Mouse (Mus musculus): ENCODE measurements around the gene Anapc2.

Anapc2 gene

DNA sequence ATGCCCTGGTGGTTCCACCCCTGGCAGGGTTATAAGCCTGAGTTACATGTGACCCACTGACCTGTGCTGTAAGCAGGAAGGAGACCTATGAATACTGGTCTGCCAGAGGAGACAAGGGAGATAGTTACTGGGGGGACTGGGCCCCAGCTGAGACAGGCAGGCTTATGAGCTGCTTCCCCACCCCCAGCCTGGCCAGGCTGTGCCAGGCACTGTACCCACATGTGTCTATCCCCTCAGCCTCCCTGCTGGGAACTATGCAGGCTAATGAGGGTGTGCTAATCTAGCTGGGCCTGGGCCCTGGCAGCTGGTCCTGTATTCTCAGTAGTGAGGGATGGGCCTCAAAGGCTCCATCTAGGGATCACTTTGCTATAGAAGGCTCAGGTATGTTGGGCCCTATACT lies 5.0 kb upstream of the Anapc2 start:
- no peak for DNase-seq (ENCODE audit: low read depth in 2 of 2, low spot score in 2 of 2)

DNA sequence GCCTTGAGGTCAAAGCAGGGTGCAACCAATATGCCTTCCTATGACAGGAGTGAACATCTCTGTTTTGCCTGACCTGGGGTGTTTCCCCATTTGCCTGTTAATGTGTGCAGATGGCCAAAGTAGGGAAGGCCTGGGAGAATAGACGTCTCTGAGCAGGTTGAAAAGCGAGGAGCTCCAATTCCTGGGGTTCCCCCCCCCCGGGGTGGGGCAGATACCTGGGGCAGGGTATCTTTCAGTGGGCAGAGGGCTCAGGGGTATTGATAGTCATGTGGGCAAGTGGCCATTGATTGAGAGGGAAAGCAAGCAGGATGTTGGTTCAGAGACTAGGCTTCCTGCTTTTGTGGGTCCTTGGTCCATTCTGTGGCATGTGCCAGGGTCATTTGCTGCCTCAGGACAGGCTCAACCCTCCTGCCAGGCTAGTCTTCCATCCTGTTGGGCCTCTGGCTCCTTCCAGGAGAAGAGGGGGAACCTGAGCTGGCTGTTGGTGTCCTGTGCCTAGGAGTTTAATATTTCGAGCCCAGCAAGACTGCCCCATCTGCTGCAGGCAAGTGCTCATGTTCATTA lies 4.5 kb upstream of the Anapc2 start:
- no peak for DNase-seq (ENCODE audit: low read depth in 2 of 2, low spot score in 2 of 2)

DNA sequence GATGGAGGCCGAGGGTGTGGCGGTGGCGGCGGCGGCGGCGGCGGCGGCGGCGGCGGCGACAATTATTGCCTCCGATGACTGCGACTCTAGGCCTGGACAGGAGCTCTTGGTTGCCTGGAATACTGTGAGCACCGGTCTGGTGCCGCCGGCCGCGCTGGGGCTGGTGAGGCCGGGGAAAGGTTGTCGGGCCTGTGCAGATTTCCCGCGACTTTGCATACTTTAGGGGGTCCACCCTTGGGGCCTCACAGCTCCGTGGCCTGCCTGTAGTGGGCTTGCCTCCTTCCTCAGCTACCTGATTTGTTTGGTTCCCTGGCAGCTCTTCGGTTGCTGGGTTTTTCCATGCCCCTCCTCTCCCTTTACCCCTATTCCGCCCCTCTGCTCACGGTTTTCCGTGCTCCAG lies 237 bp downstream of the Anapc2 start:
- no peak for DNase-seq (ENCODE audit: low read depth in 2 of 2, low spot score in 2 of 2)

DNA sequence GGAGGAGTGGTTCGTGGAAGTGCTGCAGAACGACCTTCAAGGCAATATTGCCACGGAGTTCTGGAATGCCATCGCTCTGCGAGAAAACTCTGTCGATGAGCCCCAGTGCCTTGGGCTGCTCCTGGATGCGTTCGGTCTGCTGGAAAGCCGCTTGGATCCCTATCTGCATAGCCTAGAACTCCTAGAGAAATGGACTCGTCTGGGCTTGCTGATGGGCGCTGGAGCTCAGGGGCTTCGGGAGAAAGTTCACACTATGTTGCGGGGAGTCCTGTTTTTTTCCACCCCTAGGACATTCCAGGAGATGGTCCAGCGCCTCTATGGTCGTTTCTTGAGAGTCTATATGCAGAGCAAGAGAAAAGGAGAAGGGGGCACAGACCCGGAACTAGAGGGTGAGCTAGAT lies 732 bp downstream of the Anapc2 start:
- no peak for DNase-seq (ENCODE audit: low read depth in 2 of 2, low spot score in 2 of 2)

DNA sequence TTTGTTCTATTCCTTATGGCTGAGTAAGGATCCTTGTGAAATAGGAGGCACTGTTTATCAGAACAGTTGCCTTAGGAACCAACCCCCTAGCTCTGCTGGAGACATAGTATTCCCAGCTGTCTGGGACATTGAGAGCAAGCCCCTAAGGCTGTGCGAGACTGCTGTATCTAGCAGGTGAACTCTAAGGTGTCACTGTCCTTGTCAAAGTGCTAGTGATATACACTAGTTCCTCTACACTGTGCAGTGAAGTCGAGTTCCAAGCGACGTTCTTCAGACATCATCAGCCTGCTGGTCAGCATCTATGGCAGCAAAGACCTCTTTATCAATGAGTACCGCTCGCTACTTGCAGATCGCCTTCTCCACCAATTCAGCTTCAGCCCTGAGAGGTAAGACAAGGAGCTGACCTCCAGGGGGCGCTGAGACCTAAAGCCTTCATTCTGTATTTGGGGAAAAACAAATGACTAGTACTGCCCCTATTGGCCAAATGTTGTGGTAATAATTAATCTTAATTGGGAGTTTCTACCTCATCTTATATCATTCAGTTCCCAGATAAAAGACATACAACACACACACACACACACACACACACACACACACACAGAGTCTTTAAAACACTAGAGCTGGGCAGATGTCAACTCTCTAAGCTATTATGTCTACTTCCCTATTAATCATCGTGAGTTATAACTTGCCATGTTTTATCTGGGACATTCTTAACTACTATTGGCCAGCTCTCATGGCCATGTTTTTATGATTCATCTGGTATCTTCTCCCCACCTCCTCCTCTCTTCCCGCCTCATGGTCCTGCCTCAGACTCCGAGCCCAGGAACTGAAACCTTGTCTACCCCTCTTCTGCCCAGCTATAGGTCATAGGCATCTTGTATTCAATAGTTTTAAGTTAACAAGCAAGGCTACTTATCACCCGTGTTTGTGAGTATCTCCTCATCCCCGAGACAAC lies 6.9 kb downstream of the Anapc2 start:
- DNase-seq (ENCODE audit: low read depth in 2 of 2, low spot score in 2 of 2) = peak; percentile 69 to 81

DNA sequence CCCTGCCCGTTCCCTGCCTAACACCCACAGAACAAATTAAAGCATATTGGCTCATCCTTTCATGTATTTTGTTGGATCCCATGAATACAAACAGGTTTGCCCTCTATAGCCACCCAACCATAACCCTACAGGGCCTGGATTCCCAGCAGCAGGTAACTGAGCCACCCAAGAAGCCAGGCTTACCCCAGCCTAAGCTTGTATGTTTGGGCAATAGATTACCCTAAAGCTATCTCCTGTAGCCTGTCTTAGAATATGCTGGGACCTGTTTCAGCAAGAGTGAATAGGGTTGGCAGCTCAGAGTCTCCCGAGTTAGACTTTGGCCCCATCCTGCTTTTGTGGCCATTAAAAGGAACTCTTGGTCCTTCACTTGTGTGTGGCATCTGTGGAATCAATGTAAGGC lies 13.3 kb downstream of the Anapc2 start:
- no peak for DNase-seq (ENCODE audit: low read depth in 2 of 2, low spot score in 2 of 2)

DNA sequence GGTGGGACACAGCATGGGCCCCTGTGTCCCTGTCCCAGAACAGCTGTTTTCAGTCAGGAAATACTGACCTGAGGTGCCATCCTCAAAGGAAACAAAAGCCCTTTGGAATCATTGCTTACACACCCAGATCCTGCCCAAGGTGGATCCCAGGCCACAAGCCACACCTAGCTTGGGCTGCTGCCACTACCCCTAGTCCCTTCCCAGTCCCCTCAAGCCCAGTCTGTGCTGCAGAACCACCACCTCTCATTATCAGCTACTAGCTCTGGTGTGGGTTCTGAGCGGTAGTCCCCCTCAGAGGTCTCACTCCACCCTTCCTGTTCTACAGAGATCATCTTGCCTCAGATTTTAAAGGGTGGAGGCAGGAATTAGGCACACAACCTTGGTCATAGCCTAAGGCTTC lies 14.0 kb downstream of the Anapc2 start:
- no peak for DNase-seq (ENCODE audit: low read depth in 2 of 2, low spot score in 2 of 2)

DNA sequence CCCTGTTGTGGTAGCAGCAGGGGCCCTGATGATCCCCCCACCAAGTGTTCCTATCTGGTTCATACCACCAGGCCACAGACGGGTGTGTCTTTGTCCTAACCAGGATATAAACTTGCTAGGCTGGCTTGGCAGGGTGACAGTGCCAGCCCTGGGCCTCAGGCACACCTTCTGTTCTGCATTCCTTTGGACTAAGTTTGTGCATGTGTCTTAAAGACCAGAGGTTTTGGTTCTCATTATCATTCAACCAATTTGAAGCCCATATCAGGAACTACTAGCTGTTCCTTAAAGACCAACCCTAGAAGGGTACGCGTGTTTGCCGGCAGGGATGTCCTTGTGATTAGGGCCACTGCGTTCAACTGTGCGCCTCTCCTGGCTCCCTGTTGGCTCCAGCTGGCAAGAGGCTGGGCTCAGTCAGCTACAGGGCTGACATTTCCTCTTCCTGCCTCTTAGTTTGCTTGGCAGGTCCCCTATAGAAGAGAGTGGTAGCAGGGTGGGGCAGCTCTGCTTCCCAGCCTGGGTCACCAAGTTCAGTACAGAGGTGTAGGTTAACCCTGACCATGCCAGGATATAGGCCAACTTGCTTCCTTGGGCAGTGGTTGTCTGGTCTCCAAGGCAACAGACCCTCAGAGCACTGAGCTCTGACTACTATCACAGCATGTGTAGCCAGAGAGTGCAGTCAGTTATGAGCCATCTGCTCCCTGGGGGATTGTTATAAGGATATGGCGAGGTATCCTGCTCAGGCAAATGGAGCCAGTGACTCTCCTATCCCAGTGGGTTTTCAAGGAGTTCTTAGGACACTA lies 14.8 kb downstream of the Anapc2 start:
- DNase-seq (ENCODE audit: low read depth in 2 of 2, low spot score in 2 of 2) = no peak

DNA sequence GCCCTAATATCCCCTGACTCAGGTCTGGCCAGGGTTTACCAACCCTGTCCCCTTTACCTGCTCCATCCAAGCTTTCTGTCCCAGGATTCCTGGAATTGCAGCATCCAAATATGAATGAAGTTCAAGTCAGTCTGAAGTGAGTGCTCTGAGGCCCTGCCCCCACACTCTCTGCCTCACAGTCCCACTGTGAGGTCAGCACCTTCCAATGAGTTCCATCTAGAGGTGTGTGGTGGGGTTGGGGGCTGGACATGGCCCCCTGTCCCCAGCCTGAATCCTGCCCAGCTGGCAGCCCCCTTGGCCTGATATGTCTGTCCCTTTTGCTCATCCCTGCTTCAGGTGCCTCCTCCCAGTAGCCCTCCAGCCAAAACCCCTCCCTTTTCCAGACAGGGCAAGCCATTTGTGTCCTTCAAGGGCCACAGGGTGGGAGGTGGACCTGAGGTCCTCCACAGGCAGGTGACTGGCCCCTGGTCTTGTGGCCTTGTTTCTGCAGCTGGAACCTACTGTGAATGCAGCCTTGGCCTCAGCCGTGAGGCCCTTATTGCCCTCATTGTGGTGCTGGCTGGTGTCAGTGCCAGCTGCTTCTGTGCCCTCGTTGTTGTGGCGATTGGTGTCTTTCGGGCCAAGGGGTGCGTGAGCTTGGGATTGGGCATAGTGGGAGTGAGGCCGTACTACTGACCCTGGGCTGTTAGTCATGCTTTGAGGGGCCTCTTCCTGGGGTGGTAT lies 15.8 kb downstream of the Anapc2 start, which contains the start of gene Tmem210:
Tmem210 (plus strand) TSS at position 219 of the 723 bp plus-strand sequence.
- DNase-seq (ENCODE audit: low read depth in 2 of 2, low spot score in 2 of 2) = no peak

DNA sequence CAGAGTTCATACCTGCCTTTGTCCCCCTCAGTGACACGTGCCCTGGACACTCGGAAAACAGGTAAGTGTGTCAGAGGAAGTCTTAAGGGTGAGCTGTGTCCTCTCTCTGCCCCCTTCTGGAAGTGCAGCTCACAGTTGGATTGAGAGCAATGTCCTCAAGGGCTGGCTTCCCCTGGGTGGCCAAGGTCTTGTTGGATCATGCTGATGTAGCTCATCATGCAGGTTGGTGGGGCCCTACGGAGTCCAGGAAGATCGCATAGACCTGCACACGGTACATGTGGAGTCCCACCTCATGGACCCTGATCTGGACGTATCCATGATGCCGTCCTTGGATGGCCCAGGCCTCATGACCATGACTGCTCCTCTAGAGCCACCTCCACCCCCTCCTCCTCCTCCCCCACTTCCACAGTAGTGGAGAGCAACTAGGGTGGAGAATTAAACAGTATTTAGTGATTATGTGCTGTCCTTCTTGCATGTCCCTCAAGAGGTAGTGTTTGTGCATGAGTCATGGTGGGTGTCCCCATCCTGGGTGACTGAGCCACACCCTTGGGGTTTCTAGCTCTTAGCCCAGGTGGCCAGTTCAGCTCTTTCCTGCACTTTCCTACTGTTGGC lies 16.6 kb downstream of the Anapc2 start:
- DNase-seq (ENCODE audit: low read depth in 2 of 2, low spot score in 2 of 2) = no peak

DNA sequence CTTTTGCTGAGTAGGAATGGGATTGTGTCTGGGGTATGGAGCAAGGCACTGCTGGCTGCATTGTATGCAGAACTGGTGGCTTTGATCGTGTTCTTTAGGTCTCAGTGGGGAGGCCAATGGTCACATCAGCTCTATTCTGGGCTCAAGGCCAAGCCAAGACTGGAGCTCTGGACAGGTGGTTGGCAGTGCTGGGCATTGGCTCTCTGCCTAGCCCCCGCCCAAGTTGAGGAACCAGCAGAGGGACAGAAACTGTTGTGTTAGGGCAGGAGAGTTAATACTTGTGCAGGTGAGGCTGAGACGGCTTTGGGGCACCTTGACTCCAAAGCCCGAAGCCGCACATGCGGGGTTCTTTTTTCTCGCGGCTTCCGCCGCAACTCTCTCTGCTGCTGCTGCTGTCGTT lies 17.4 kb downstream of the Anapc2 start, which contains the start of gene Lrrc26:
Lrrc26 (plus strand) TSS at position 265 of the 400 bp plus-strand sequence.
- no peak for DNase-seq (ENCODE audit: low read depth in 2 of 2, low spot score in 2 of 2)

DNA sequence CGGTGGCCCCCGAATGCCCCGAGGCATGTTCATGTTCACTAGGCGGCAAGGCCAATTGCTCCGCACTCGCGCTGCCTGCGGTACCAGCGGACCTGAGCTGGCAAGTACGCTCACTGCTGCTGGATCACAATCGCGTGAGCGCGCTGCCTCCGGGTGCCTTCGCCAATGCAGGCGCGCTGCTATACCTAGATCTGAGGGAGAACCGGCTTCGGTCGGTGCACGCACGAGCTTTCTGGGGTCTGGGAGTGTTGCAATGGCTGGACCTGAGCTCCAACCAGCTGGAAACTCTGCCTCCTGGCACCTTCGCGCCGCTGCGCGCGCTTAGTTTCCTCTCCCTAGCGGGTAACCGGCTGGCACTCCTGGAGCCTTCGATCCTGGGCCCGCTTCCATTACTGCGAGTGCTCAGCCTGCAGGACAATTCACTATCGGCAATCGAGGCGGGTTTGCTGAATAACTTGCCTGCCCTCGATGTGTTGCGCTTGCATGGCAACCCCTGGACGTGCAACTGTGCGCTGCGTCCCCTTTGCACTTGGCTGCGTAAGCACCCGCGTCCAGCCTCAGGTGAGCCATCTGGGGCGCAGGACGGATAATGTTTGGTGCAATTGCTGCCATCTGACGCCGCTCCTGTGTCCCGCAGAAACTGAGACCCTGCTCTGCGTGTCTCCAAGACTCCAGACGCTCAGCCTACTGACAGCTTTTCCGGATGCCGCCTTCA lies 18.0 kb downstream of the Anapc2 start:
- no peak for DNase-seq (ENCODE audit: low read depth in 2 of 2, low spot score in 2 of 2)

DNA sequence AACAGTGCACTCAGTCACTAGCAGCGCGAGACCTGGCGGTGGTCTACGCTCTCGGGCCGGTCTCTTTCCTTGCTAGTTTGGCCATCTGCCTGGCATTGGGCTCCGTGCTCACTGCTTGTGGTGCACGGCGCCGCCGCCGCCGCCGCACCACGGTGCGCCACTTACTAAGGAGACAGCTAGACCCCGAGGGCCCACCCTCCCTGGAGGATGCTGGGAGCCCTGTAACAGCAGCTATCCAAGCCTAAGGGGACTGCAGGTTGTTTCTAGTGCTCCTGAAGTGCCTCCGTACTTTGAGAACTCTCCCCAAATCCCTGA lies 18.5 kb downstream of the Anapc2 start:
- no peak for DNase-seq (ENCODE audit: low read depth in 2 of 2, low spot score in 2 of 2)

DNA sequence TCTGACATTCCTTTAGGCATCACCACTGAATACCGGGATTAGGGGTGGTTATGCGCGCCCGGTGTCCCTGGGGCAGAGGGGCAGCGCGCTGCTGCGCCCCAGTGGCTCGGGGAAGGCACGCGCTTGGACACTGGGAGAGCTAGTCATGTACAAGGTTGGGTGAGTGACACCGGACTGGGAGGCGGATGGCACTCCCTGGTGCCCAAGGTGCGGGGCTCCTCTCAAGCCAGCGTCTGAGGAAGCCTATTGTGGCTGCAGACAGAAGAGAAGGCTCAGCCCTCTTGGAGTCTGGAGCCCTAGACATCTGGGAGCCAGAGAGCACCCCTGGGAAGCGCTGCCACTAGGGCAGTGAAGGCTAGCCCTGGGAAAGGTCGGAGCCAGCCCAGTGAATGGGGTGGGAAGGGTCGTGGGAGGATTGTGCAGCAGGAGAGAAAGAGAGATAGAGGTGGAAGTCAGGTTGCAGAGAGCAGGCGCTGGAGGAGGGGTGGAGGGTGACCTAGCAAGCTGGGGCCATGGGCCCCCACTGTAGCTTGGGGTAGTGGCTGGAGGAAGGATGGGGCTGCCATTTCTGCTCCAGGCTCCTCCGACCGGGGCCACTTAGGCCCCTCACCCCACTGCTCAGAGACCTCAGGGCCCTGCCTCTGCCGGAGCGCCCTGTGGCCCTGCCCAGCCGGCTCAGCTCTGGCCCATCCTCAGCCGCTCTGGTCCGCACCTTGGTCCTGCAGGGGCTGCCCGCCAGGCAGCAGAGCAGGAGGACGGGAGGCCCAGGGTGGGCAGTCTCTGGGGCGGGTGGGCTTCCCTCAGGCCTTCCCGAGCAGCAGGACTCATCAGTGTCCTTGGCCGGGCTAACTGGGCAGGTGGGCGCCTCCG lies 19.1 kb downstream of the Anapc2 start:
- no peak for DNase-seq (ENCODE audit: low read depth in 2 of 2, low spot score in 2 of 2)

DNA sequence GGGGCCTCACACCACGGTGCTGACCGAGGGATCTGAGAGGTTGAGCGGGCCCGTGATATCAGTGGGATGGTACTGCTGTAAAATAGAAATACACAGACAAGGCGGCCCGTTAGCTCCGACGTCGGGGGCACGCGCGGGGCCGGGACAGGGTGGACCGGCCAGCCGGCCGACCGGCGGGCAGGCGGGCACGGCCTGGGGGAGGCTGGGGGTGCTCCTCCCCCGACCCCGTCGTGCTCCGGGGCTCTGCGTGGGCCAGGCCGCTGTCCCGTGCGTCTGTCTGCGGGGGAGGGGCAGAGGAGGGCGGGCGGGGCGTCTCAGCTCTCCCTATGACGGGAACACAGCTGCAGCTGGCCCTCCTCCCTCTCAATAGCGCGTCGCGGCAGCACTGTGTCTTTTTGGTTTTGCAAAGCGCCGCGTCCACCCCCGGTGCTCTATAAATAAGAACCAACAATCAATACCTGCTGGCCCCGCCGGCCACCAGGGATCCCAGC lies 19.8 kb downstream of the Anapc2 start:
- no peak for DNase-seq (ENCODE audit: low read depth in 2 of 2, low spot score in 2 of 2)

DNA sequence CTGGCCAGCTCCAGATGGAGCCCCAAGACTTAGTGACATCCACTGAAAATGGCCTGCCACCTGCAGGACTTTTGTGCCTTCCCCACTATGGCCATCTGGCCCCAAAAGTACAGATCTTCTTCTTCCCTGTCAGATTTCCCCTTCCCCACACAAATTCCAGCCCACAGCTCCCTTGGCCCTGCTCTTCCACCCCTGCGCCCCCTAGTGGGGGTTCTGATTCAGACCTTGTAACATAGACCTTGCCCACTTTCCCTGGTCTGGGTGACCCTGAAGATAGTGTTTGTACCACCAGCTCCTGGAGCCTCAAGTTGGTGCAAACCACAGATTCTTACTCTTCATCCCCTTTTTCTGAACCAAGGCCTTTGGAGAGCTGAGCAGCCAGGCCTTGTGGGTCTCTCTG lies 20.6 kb downstream of the Anapc2 start:
- DNase-seq (ENCODE audit: low read depth in 2 of 2, low spot score in 2 of 2) = peak; percentile 64 to 70

DNA sequence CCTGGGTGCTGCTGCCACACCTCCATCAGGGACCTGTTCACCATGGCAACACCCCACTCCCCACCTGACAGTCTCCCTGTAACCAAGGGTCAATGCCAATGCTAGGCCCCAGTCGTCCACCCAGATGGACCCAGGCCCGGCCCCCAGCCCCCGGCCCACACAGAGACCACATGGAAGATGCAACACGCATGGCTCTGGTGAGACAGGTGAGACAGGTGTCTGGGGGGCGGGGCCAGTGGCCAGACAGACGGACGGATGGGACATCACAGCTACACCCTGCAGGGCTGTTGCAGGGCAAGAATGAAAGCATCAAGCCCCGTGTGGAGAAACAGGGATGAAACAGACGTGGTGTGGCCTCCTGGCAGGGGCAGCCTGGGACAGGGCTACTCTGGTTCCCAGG lies 21.4 kb downstream of the Anapc2 start:
- no peak for DNase-seq (ENCODE audit: low read depth in 2 of 2, low spot score in 2 of 2)

DNA sequence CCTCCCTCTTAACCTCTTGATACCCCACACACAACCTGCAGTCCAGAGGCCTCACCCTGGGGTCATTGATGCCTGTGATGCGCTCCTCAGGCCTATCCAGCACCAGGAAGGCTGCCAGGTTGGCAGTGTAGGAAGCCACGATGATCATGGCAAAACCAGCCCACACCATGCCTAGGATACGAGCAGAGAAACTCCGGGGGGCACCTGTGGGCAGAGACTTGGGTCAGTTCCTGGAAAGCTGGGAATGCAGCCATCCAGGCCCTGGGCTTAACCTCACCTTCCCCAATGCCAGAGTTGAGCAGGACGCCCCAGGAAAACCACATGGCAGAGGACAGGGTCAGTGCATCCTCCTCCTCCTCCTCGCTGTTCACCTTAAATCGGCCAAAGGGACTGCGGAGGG lies 24.8 kb downstream of the Anapc2 start:
- DNase-seq (ENCODE audit: low read depth in 2 of 2, low spot score in 2 of 2) = no peak

DNA sequence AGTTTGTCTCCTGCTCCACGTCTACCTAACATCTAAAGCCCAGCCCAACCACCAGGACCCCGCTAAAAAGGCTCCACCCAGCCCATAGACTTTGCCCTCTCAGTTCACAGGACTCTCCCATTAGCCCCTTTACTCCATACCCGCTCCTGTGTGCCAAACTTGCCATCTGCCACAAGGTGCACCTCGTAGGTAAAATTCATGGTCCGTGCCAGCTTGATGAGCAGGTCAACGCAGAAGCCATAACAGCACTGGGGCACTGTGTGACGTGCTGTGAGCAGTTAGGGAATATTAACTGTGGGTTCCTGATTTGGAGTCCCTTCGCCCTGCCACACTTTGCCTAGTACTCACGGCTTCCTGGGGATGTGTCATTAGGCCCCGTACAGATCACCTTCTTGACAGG lies 25.8 kb downstream of the Anapc2 start:
- no peak for DNase-seq (ENCODE audit: low read depth in 2 of 2, low spot score in 2 of 2)

Data from CD8-positive naive resting alpha-beta T cell, adult 2 months (primary cell).